Mouse (Mus musculus) gastrocnemius, adult 18-20 months (tissue): ENCODE measurements around the gene Hnf4a. TPM values are rescaled to one million over a fixed set of nuclear protein-coding genes. Genes with fewer than 3 reads are reported as not detected.
A peak's percentile ranks its signal among the peaks of the same experiment; 100 is the strongest.
"Not testable (repeated sequence)": the region's sequence is repeated elsewhere in the genome, so short reads cannot be mapped to it uniquely, and the experiment has no call there.

ENCODE experiments used
- DNase-seq: peaks from one replicate; pipeline ENCODE4 v3.0.0; 2021; ENCODE audit warnings: low spot score
- long read RNA-seq, 2 experiments: library from polyadenylated mRNA; stranded (forward); transcript quantifications; one replicate each; pipeline ENCODE4 v2.0.0; 2021
- total RNA-seq, 2 experiments: library from RNA; stranded (reverse); gene quantifications; 2 replicates each; pipeline ENCODE4 v1.2.3; 2021

The Hnf4a gene
- under 1 TPM; 0.21 to 0.28 TPM for total RNA-seq
- long read RNA-seq, experiment 1 = 0 reads
- long read RNA-seq, experiment 2 = 0 reads

DNA sequence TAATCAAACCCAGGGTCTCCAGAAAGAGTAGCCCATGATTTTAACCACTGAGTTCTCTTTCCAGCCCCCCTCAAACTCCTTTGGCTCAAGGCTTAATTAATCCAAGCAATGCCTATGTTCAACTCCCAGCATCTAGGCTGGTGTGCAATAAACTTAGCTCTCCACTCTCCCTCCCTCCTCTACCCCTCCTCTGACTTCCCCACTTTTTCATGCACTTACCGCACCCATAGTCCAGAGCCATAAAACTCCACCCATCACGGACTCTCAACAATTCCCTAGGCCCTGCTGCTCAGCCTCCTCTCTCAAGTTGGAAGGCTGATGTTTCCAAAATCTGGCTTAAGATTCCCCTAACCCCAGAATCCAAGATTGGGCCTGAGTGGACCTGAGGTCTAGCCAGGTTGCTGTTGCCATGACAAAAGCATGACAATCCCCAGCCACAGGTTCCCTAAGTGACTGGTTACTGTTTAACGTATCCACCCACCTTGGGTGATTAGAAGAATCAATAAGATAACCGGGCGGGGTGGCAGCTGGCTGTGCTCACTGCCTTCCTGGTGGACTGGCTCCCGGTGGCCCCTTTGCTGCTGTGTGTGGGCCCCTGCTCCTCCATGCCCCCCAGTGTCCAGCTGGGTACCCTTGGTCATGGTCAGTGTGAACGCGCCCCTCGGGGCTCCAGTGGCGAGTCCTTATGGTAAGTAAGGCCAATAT, at the start of gene Hnf4a:
Gene Hnf4a, plus strand, starts transcription at position 509 of the 705 bp plus-strand sequence.
- no peak for DNase-seq

DNA sequence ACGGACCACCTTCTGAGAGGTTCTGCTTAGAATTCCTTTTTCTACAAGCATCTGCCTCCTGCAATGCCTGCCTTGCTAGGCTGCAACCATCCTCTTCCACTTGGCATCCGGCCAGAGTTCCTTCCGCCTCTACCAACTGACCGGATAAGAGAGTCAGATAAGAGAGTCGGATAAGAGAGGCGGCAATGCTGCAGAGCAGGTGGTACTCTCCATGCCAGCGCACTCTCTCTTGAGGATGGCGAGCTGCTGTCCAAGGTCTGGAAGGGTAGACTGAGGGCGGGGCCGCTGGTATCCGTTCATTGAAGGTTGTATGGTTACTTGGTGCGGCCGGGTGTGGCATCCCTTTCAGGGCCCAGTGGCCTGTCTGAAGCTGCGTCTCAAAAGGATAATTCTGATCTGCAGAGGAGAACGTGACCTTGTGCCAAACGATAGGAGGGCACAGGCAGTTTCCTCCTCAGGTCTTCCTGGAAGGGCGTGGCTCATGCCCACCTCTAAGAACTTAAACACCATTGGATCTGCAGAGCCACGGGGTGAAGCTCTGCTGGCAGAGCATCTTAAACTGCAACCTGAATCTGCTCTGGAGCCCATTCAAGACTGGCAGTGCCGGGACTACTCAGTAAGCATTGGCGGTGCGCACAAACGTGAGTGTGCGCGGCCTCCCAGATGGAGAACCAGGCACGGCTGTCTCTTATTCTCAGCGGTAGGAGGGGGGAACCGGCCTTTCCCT, 47.9 kb upstream of the Hnf4a start:
- peak; percentile 66 for DNase-seq

DNA sequence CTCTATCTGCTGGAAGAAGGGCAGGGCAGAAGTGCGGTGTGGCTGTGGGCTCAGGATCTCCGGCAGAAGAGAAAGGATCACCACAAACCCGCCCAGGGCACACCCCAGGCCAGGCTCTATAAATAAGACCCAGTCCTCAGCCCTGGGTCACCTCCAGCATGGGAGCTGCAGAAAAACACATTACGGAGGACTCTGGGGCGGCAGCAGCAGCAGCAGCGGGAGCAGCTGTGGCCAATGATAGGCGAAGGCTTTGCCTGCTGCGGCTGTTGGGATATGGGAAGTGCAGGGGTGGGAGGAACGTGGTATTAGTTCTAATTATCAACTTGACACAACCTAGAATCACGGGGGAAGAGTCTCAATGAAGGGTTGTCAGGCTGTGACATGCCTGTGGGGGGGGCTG, 47.2 kb upstream of the Hnf4a start:
- DNase-seq = peak; percentile 65

DNA sequence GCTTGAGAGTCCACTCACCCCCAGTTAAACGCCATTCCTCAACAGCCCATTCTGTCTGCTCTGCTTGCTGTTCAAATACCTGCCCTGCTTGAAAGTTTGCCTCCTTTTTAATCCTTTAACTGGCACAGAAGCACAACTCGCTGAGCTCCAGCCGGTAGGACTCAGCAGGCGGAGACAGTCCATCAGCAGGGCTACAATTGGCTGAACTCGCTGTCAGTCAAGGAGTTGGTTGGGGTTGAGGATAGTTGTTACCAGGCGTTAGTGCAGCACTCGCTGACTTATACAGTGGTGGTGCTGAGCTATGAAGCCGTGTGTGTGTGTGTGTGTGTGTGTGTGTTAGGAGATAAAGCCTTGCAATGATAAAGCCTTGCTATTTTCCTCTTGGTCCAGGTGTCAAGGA, 46.0 kb upstream of the Hnf4a start:
- no peak for DNase-seq

DNA sequence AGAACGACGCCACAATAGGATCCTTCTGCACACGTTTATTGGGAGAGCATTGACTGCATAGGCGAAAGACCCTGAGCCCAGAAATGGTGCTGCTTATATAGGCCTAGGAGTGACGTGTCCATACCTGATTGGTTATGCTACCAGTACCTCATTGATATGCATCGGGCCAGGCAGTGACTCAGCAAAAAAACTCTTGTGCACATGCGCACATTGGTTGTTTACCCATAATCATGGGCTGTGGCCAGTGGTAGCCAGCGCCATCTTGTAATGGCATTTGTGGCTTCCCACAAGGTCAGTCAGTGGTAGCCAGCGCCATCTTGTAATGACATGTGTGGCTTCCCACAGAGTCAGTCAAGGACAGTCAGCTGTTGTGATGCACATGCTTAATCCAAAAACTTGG, 45.3 kb upstream of the Hnf4a start:
- not testable (repeated sequence) for DNase-seq

DNA sequence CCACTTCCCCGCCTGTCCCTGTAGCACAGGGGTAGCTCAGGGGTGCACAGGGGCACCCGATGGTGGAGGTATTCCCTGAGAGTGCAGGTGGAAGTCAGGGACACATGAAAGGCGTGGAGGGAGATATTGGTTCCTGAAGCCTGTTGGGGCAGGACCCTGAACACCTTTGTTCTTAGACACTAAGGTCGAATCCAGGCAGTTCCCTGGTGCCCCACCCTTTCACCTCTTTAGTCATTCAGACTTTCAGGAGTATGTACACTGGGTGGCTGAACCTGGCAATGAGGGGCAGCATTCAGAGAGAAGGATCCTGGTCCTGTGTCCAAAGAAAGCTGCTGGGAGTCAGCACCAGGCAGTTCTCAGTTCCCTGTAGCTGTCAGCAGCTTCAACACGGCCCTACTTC, 44.2 kb upstream of the Hnf4a start:
- no peak for DNase-seq

DNA sequence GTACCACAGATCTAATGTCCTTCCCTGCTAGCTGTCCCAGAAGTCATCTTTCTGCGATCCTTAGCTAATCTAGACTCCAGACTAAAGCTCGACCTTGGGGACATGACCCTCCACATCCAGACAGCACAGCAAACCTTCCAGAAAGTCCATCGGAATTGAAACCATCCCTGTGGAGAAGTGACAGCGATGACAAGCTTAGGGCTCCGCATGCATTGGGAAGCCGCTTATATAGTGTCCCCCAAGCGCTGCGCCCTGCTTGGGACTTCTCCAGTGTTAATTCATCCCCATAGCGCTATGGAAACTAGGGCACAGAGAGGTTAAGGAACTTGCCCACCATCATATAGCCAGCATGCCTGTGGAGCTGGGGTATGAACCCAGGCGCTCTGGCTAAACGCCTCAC, 43.8 kb upstream of the Hnf4a start:
- no peak for DNase-seq

DNA sequence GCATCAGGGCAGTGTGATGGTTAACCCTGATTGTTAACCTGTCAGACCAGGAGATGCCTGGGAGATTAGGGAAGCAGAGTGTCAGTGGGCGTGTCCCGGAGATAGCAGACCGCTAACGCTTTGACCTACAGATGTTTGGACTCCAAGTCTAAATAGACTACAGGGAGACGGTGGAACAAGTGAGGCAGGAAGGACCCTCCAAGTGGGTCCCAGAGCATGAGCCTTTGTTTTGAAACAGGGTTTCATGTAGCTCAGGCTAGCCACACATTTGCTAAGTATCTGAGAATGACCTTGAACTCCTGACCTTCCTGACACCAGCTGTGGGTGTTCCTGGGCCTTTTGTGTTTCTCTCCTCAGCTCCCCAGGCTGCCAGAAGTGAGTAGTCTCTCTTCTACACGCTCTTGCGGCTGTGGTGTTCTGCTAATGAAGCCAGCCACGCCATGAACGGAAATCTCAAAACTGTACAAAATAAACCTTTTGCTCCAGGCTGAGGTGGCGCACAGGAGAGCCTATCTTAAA, 43.3 kb upstream of the Hnf4a start:
- no peak for DNase-seq

DNA sequence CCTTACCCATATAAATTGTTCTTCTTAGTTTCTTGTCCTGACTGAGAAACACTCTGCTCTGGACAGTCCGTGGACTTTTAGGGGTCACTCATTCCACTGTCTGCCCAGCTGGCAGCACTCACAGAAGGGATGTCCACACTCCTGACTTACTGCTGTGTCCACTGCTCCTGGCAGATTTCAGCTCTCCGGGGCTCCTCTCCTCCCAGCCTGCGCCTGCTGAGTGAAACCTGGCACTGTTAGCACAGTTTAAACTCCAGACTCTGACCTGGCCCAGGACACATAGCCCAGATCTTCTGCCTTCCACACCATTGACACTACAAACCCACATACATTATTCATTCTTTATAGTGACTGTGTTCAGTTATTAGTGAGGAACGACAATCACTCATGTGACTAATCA, 42.6 kb upstream of the Hnf4a start:
- no peak for DNase-seq

DNA sequence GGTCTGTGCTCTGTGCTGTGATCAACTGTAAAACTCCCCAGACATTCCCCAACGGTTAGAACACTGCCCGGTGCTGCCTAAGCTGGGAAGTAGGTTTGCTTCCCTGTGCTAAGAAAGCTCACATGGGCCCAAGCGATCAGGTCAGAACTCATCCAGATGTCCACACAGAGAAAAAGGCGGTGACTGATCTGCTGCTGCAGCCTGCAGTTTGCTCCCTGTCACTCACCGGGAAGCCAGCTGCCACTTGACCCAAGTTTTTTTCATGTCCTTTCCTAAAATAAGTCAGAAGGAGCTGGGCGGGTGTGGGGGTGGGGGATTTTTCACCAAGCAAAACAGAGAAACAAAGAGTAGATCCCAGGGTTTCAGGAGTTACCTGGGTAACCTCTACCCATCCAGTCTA, 42.0 kb upstream of the Hnf4a start:
- DNase-seq = peak; percentile 31

DNA sequence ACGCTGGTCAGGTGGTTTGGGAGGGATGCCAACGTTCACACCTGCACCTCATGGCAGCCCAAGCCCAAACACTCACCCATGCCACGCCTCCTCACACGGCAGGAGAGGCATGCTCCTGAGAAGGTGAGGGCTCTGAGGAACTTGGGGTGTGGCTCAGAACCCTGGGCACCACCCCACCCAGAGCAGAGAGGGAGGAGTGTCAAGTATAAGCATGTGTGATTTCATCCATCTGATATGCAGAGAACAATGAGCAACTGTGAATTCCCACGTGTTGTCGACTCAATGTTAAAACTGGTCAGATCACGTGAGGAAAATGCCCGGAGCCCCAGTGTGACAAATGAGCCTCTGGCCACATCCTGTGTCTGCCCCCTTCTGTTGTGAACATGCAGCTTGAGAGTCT, 39.8 kb upstream of the Hnf4a start:
- DNase-seq = no peak

DNA sequence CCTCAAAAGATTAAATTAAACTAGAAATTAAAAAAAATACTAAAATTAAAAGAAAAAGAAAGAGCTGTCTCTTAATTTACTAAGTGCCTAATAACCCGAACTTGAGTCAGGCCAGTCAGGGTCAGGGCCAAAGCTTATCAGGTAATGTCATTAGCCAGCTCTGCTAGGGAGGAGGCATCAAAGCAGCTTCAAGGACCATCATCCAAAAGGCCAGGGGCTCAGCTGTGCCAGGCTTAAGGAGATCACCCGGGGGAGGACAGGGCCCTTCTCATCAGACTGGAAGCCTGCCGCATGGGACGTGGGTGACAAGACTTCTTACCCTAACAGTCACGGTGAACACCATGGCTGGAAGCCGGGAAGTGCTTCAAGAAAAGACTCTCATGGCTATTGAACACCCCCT, 39.0 kb upstream of the Hnf4a start:
- DNase-seq = no peak

DNA sequence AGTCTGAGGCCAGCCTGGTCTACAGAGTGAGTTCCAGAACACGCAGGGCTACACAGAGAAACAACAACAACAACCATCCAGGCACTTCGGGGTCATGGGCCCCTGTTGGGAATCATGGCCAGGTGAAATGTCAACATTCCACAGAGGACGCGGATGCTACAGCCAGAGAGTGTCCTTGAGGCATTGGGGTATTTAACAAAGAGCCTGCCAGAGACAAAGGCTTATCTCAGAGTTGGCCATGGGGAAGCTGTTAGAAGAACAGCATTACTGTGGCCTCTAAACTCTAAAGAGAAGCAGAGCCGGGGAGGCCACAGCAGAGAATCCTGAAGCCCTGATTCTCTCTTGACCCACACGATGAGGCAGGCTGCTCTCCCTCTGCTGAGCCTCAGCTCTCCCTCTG, 37.7 kb upstream of the Hnf4a start:
- no peak for DNase-seq

DNA sequence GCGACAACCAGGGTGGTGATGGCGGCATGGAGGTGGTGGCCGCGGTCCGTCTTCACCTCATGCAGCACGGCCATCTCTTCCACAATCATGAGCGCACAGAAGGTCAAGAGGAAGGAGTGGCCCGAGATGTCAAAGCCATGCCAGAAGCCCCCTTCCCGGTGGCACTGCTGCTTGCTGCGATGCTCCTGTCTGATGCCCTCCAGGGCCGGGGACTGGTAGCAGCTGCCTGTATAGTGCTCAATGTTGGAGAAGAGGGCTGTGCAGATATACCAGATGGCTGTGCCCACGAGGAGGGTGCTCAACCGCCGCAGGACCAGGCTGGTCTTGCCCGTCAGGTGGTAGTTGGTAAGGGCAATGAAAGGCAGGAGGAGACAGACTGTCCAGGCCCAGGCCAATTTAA, 36.9 kb upstream of the Hnf4a start:
- no peak for DNase-seq

DNA sequence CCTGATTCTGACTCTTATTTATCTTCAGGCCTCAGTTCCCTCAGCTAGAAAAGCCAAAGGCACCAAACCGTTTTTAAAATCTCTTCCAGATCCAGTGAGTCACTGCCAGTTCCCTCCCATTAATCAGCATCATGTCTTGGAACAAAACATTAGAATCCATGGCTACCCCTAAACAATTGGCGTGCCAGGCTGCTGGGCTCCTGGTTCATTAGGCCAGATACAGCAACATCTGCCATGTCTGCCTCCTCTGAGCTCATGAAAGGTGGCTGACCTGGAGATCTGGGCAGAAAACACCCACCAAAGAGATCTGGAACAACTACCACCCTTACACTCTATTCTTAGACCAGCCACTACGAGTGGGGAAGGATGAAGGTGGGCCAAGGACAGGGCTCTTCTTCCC, 35.5 kb upstream of the Hnf4a start:
- DNase-seq = peak; percentile 49

DNA sequence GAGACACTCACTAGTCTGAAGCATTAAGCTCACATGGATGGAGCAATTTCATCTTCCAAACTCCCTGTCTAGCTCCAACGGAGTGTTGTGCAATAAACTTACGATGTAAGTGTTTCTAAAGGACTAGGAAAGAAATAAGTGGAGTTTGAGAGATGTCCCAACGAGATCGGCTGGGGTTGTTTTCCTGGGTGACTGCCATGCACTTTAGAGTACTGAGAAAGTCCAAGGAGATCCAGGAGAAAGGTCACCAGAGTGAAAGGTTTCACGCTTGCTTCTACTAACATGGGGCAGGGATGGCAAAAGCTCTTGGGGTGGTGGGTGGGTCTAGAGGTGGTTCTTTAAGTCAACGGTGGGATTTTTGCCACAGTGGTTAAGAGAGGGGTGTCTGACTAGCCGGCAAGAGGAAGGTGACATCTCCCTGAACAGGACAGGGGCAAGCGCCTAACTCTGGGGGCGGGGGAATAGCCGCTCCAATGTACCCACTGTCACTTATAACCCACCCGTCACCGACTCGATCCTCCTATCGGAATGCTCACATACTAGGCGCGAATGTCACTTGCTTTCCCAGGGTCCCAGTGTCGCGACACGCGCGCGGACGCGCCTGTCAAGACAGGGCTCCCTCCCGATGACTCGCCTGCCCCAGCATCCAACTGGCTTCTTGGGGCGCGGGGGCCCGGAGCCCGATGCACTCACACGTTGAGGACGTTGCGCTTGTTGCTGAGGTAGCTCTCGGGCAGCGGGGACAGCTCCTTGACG, 34.7 kb upstream of the Hnf4a start:
- DNase-seq = peak; percentile 51

DNA sequence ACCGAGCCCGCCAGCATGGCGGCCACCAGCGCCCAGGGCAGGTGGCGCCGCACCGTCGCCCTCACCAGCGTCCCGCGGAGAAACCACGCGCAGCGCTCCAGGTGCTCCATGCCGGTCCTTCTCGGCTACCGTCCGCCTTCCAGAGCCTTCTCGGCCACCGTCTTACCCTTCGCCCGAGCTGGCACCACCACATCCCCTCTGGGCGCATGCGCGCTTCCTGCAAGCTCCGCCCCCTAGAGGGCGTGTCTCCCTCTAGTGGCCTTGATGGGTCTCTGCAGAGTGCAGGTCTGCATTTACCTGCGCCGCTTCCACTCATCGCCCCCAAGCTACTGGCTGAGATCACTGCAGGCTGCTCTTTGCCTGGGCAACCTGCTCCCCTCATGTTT, 34.1 kb upstream of the Hnf4a start, which contains the start of gene Fitm2:
Gene Fitm2, minus strand, starts transcription at position 164 of the 386 bp plus-strand sequence.
- peak; percentile 95 for DNase-seq

DNA sequence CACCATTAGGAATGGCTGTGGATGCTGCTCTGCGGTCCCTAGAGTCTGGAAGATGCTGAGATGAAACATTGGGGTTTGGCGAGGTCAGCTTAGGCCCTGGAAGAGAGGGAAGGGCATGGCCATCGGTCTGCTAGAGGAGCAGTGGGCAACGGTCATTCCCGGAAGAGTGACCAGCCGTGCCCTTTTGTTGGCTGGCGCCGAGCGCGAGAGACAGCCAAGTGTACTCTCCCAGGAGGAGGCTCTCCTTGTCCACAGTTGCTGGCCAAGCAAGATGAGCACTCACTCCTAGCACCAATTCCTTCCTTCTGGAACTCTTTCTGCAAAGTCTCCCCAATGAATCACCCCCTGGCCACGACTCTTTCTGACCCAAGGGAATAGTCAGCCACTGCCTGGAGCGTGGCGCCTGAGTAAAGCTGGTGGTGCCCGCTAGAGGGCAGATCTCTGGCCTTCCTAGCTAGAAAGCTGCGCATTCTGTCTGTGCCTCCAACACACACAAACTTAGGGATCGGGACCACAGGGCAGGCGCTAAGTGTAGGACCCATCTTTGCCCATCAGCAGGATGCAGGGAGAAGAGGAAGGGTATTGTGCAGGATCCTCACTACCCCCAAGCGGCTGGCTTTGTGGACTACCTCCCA, 26.3 kb upstream of the Hnf4a start:
- DNase-seq = no peak

DNA sequence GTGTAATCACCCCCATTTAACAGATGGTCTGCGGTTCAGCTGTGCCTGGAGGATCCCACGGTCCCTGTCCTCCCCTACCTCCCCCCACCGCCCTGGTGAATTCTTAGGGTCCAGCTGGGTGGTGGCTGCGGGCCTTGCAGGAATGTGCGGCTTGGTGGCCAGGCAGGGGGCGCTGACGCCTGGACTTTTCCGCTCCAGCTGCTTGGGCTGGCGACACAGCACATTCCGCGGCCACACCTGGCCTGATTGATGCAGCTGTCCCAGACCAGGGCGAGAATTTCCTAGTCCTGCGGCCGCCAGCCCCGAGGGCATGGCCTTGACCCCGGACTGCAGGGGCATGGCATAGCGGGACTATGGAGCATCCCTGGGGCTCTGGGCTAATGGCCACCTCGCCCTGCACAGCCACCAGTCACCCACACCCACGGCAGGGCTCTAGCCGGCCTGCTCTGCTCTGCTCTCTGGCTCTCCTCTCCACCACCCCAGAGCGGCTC, 25.0 kb upstream of the Hnf4a start:
- no peak for DNase-seq

DNA sequence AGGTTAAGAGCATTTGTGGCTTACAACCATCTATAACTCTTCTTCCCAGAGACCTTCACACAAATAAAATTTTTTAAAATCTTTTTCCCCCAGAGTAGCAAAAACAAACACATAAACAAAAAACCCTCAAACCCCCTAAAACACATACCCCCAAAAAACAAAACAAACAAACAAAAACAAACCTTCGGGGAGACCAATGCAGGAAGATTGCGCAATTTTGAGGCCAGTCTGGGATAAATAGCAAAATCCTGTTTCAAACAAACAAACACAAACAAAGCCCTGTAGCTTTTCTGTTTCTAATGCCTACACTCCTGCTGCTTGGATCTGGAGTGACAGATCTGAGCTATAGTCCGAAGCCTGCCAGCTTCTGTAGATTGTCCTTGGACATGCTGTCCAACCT, 19.2 kb upstream of the Hnf4a start:
- DNase-seq = no peak

DNA sequence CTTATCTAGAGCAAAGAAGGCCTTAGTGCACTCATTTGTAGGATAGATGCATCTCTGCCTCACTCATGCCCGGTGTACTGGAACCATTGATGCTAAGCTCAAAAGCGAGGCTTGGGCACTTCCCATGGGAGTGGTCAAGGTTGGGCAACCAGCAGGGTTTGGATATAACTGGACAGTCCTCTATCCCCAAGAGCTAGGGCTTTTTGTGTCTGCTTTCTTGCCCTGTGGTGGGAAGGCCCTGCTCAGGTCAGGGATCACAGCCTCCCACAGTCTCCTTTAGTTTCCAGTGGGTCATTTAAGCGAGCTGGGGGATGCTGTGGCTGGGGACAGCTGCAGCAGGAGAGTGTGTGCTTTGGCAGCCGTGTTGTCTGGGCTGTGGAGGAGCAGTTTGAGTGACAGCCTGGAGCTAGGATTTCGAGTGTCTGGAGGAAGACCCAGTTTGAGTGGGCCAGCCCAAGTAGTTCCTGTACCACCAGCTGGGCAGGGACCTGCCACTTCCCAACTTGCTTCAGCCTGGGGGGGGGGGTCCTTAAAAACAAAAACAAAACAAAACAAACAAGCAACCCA, 16.8 kb upstream of the Hnf4a start:
- no peak for DNase-seq
